Mouse (Mus musculus): ENCODE measurements around the gene Gm26992. TPM values are rescaled to one million over a fixed set of nuclear protein-coding genes. Genes with fewer than 3 reads are reported as not detected.

The Gm26992 gene
- polyA plus RNA-seq, 1 experiment from 2014 or later = not detected

DNA sequence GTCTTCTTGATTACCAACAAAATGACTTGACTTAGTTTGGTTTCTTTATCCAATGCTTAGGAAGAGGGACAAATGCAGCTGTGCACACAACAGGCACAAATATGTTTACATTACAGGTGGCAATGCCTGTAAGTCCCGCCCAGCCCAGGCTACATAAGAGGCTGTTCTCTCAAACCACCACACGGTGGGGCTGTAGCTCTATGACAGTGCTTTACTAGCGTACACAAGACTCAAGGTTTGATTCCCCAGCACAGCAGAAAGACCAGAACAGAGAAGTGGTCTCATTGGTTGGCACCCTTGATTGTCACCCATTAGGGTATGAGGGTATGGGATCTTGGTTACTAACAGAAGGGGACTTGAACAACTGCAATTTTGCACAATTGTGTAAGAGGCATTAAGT is 55.7 kb downstream of the Gm26992 start:
- no peaks in the 10 kb centered on the region for H3K4me1 ChIP-seq (ENCODE audit: control insufficient read depth, insufficient read depth, low read length)
- peak; percentile 67 for ATAC-seq
- no peak overlapping the region for H3K4me3 ChIP-seq (ENCODE audit: low read length)
- 6% methylated on average over 3 of the region's 3 CpGs for WGBS
- H3K27me3 ChIP-seq (replicated peaks; ENCODE audit: control insufficient read depth, insufficient read depth, low read length) = no peaks in the 10 kb centered on the region
- no peaks in the 10 kb centered on the region for H3K9me3 ChIP-seq (ENCODE audit: control insufficient read depth, low read length)
- H3K36me3 ChIP-seq (ENCODE audit: control insufficient read depth, insufficient read depth, low read length) = no peaks in the 10 kb centered on the region
- H3K27ac ChIP-seq (ENCODE audit: low read length) = no peak overlapping the region
- H3K4me2 ChIP-seq (ENCODE audit: low read depth, low read length) = no peak overlapping the region
- H3K9ac ChIP-seq (ENCODE audit: low read depth, low read length) = no peak overlapping the region

DNA sequence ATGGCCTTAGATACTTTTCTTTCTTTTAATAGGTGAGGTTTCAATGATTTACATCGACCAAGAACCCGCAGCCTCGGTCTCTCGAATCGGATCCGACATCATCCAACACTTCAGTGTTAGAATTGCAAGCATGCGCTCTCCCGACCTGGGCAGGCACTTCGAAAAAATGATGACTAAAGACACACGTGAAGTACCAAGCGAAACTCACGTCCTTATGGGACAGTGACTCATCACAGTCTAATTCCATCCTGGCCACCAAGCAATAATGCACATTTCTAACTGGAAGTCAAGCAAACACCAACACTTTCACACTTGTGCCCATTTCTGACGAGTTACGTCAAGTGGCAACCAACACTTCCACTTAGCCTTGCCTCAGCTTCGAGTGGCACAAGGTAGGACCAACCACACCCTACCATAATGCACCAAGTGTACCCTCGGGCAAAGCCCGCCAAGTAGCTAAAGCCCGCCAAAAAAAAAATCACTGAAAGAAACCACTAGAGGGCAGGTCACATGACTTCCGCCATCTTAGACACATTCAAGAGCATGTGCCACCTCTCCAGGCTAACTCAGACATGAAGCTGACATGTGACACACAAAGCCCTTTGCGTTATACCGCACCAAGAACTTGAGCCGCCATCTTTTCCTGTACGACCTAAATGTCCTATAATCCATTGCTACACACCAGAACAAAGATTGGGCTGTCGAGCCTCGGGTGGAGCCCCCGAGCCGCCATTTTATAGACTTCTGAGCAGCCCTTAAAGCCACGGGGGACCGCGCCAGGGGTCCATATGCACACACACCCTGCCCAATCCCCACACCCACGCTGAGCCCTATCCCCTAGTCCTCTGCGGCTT is 59.7 kb downstream of the Gm26992 start:
- Histone ChIP-seq H3K27ac (ENCODE audit: low read length) (peak overlapping the region; percentile 84), H3K9me3 (ENCODE audit: control insufficient read depth, low read length) (no peaks in the 10 kb centered on the region), H3K9ac (ENCODE audit: low read depth, low read length) (peak overlapping the region; percentile 71), H3K4me2 (ENCODE audit: low read depth, low read length) (peak overlapping the region; percentile 17), H3K4me3 (ENCODE audit: low read length) (peak overlapping the region; percentile 52), H3K36me3 (ENCODE audit: control insufficient read depth, insufficient read depth, low read length) (no peaks in the 10 kb centered on the region), H3K4me1 (ENCODE audit: control insufficient read depth, insufficient read depth, low read length) (no peaks in the 10 kb centered on the region), H3K27me3 (replicated peaks; ENCODE audit: control insufficient read depth, insufficient read depth, low read length) (no peaks in the 10 kb centered on the region)
- peak; percentile 66 for ATAC-seq
- 67% methylated on average over 32 of the region's 32 CpGs for WGBS

GRCm38 (mm10) chrX:103482097-103482451 is 60.3 kb downstream of the Gm26992 start:
- H3K9ac ChIP-seq (ENCODE audit: low read depth, low read length) = peak overlapping the region; percentile 71
- H3K36me3 ChIP-seq (ENCODE audit: control insufficient read depth, insufficient read depth, low read length) = no peaks in the 10 kb centered on the region
- ATAC-seq = no peak
- no peak overlapping the region for H3K4me2 ChIP-seq (ENCODE audit: low read depth, low read length)
- peak overlapping the region; percentile 84 for H3K27ac ChIP-seq (ENCODE audit: low read length)
- H3K4me1 ChIP-seq (ENCODE audit: control insufficient read depth, insufficient read depth, low read length) = peaks cover 4% of the 10 kb centered on the region; the same call in 1 of the 2 replicates
- H3K9me3 ChIP-seq (ENCODE audit: control insufficient read depth, low read length) = no peaks in the 10 kb centered on the region
- 74% methylated on average over 24 of the region's 24 CpGs for WGBS
- H3K4me3 ChIP-seq (ENCODE audit: low read length) = peak overlapping the region; percentile 52
- H3K27me3 ChIP-seq (replicated peaks; ENCODE audit: control insufficient read depth, insufficient read depth, low read length) = no peaks in the 10 kb centered on the region

GRCm38 (mm10) chrX:103483047-103483446 is 61.2 kb downstream of the Gm26992 start:
- Histone ChIP-seq H3K4me1 (ENCODE audit: control insufficient read depth, insufficient read depth, low read length) (peaks cover 5% of the 10 kb centered on the region; the same call in 1 of the 2 replicates), H3K9ac (ENCODE audit: low read depth, low read length) (peak overlapping the region; percentile 71; the same call in 1 of the 2 replicates), H3K9me3 (ENCODE audit: control insufficient read depth, low read length) (no peaks in the 10 kb centered on the region), H3K4me2 (ENCODE audit: low read depth, low read length) (0 out of 2 replicates have a peak overlapping the region, but pooled peaks have one; percentile 46), H3K36me3 (ENCODE audit: control insufficient read depth, insufficient read depth, low read length) (no peaks in the 10 kb centered on the region), H3K4me3 (ENCODE audit: low read length) (peak overlapping the region; percentile 52), H3K27ac (ENCODE audit: low read length) (no peak overlapping the region), H3K27me3 (replicated peaks; ENCODE audit: control insufficient read depth, insufficient read depth, low read length) (no peaks in the 10 kb centered on the region)
- 64% methylated on average over 17 of the region's 17 CpGs for whole genome bisulfite sequencing
- peak; percentile 54; the same call in 1 of the 2 replicates for ATAC-seq

- no peak for ATAC-seq
- 0 out of 2 replicates have a peak overlapping the region, but pooled peaks have one; percentile 46 for H3K4me2 ChIP-seq (ENCODE audit: low read depth, low read length)
- no peak overlapping the region for H3K27ac ChIP-seq (ENCODE audit: low read length)
Measured at GRCm38 (mm10) chrX:103484050-103484449, 62.2 kb downstream of the Gm26992 start.

GRCm38 (mm10) chrX:103490853-103491252 is 69.0 kb downstream of the Gm26992 start:
- ATAC-seq = no peak
- WGBS = 92% methylated on average over 2 of the region's 2 CpGs
- no peaks in the 10 kb centered on the region for H3K9me3 ChIP-seq (ENCODE audit: control insufficient read depth, low read length)
- H3K4me3 ChIP-seq (ENCODE audit: low read length) = no peak overlapping the region
- peaks cover 11% of the 10 kb centered on the region for H3K4me1 ChIP-seq (ENCODE audit: control insufficient read depth, insufficient read depth, low read length)
- no peaks in the 10 kb centered on the region for H3K36me3 ChIP-seq (ENCODE audit: control insufficient read depth, insufficient read depth, low read length)
- no peak overlapping the region for H3K27ac ChIP-seq (ENCODE audit: low read length)
- no peaks in the 10 kb centered on the region for H3K27me3 ChIP-seq (replicated peaks; ENCODE audit: control insufficient read depth, insufficient read depth, low read length)
- no peak overlapping the region for H3K4me2 ChIP-seq (ENCODE audit: low read depth, low read length)
- no peak overlapping the region for H3K9ac ChIP-seq (ENCODE audit: low read depth, low read length)

More at GRCm38 (mm10) chrX:103484050-103484449, 62.2 kb downstream of the Gm26992 start:
- no peak overlapping the region for H3K4me3 ChIP-seq (ENCODE audit: low read length)
- no peak overlapping the region for H3K9ac ChIP-seq (ENCODE audit: low read depth, low read length)
- no peaks in the 10 kb centered on the region for H3K27me3 ChIP-seq (replicated peaks; ENCODE audit: control insufficient read depth, insufficient read depth, low read length)
- WGBS = 34% methylated on average over 2 of the region's 2 CpGs
- H3K4me1 ChIP-seq (ENCODE audit: control insufficient read depth, insufficient read depth, low read length) = peaks cover 5% of the 10 kb centered on the region; the same call in 1 of the 2 replicates
- H3K9me3 ChIP-seq (ENCODE audit: control insufficient read depth, low read length) = no peaks in the 10 kb centered on the region
- no peaks in the 10 kb centered on the region for H3K36me3 ChIP-seq (ENCODE audit: control insufficient read depth, insufficient read depth, low read length)

- peak overlapping the region; percentile 56 for H3K4me3 ChIP-seq (ENCODE audit: low read length)
- 38% methylated on average over 10 of the region's 10 CpGs for WGBS
- no peaks in the 10 kb centered on the region for H3K36me3 ChIP-seq (ENCODE audit: control insufficient read depth, insufficient read depth, low read length)
- peak overlapping the region; percentile 75 for H3K27ac ChIP-seq (ENCODE audit: low read length)
- H3K4me1 ChIP-seq (ENCODE audit: control insufficient read depth, insufficient read depth, low read length) = peaks cover 6% of the 10 kb centered on the region
- H3K4me2 ChIP-seq (ENCODE audit: low read depth, low read length) = peak overlapping the region; percentile 60
- ATAC-seq = peak; percentile 48
- no peaks in the 10 kb centered on the region for H3K27me3 ChIP-seq (replicated peaks; ENCODE audit: control insufficient read depth, insufficient read depth, low read length)
- H3K9ac ChIP-seq (ENCODE audit: low read depth, low read length) = peak overlapping the region; percentile 82
- no peaks in the 10 kb centered on the region for H3K9me3 ChIP-seq (ENCODE audit: control insufficient read depth, low read length)
Measured at GRCm38 (mm10) chrX:103492398-103493256, 70.8 kb downstream of the Gm26992 start.

DNA sequence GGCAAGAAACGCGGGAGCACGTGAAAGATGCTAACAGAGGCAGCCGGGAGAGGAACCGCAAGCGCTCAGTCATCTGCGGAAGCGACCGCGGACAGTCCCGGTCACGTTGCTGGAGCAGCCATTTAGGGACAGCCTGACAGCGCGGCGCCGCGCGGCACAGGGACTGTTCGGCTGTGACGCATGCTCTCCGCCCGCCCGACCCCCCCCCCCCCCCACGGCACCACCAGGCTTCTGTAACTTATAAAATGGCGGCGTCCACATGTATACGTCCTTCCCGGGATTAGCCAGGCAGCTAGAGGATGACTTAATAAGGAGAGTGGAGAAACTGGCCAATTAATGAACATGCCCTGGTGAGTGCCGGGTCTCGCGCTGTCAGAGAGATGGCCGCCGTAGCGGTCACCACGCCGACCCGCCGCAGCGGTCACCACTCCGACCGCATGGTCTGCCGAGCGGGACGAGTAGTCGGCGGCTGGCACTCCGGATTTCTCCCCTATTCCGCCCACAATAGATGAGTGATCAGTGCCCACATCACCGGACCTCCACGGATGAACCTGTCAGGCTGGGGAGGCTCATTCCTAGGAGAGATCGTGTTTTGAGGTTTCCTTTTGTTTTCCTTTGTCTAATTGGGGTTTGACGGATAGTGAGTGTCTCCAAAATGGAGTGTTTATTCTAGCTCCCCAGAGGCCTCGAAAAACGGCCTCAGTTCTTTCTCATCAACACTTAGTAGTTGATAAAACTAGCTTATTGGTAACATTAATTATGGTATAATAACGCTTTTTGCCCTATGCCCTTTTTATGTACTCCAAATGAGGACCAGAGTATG is 71.8 kb downstream of the Gm26992 start:
- Histone ChIP-seq H3K4me1 (ENCODE audit: control insufficient read depth, insufficient read depth, low read length) (peaks cover 6% of the 10 kb centered on the region), H3K4me2 (ENCODE audit: low read depth, low read length) (peak overlapping the region; percentile 60), H3K4me3 (ENCODE audit: low read length) (peak overlapping the region; percentile 56), H3K36me3 (ENCODE audit: control insufficient read depth, insufficient read depth, low read length) (no peaks in the 10 kb centered on the region), H3K9me3 (ENCODE audit: control insufficient read depth, low read length) (no peaks in the 10 kb centered on the region), H3K27ac (ENCODE audit: low read length) (peak overlapping the region; percentile 86), H3K27me3 (replicated peaks; ENCODE audit: control insufficient read depth, insufficient read depth, low read length) (no peaks in the 10 kb centered on the region), H3K9ac (ENCODE audit: low read depth, low read length) (peak overlapping the region; percentile 82)
- under 1% methylated on average over 52 of the region's 55 CpGs for WGBS
- peak; percentile 94 for ATAC-seq

Measured in intestine, embryonic 16.5 days (tissue).